8 mouse cellular contexts compared by ENCODE assay signal in the genomic region with DNA sequence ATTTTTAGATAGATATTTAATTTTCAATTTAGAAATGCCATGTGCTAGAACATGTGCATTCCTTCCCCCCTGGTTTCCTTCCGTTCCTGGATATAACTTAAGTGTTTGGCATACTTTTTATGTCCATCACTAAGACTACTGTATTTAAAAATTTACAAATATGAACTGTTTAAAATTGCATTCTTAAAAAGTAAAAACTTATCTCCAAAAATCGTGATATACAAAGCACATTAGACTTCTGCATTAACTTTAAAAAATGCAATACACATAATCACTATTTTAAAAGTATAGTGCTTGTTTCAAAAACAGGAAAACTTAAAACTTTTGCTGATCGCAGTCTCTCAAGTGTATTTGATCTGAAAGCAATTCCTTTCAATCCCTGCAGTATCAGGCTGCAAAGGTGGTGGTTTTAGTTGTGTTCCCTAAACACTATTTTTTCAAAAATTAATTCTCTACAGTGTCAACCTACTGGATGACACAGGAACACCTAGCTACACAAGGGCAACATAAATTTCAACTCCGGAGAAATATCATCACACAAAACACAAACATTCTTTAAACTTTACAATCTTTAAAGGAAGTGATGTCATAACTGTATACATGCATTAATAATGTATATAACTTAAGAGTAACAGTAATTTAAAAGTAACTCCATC. TPM values are rescaled to one million over a fixed set of nuclear protein-coding genes. Genes with fewer than 3 reads are reported as not detected.
A peak's percentile ranks its signal among the peaks of the same experiment; 100 is the strongest.
DNase-seq lines count a peak whose midpoint lies in the region; ATAC-seq and TF ChIP-seq lines count a peak whose summit lies in the region.

No protein-coding gene starts in this region.

- no peaks in the 10 kb centered on the region for H3K27me3 ChIP-seq in heart, embryonic 14.5 days (ENCODE audit: control insufficient read depth, insufficient read depth, low read length)
- no peaks in the 10 kb centered on the region for H3K27me3 ChIP-seq in MEL (ENCODE audit: control insufficient read depth in 1 of 2, insufficient read depth in 2 of 2, low read length in 2 of 2)
- H3K27me3 ChIP-seq in hindbrain, embryonic 12.5 days, result no peaks in the 10 kb centered on the region
- no peaks in the 10 kb centered on the region for H3K27me3 ChIP-seq in midbrain, embryonic 13.5 days

- peaks cover 0 to 32% of the 10 kb centered on the region in 2 experiments; a peak in 3 of 4 replicates for H3K4me1 ChIP-seq in heart, embryonic 14.5 days (ENCODE audit: control insufficient read depth in 2 of 2, insufficient read depth in 2 of 2, low read length in 2 of 2)
- H3K4me1 ChIP-seq in MEL (ENCODE audit: control insufficient read depth in 1 of 2, insufficient read depth in 2 of 2, low read length in 2 of 2), result peaks cover 15 to 18% of the 10 kb centered on the region in 2 experiments
- peaks cover 24% of the 10 kb centered on the region for H3K4me1 ChIP-seq in hindbrain, embryonic 12.5 days
- H3K4me1 ChIP-seq in midbrain, embryonic 13.5 days (replicated peaks), result peaks cover 40% of the 10 kb centered on the region

- TF ChIP-seq CTCF in MEL (IDR thresholded peaks at IDR 0.05 in 2 of 3, conservative IDR thresholded peaks at IDR 0.05 in 1 of 3; ENCODE audit: control insufficient read depth in 1 of 3, insufficient read depth in 1 of 3, low read depth in 2 of 3, low read length in 3 of 3, poor library complexity in 1 of 3, severe bottlenecking in 1 of 3), result no peak

- no peak for TF ChIP-seq POLR2A in MEL (IDR thresholded peaks at IDR 0.05; ENCODE audit: control insufficient read depth in 1 of 2, insufficient read depth in 1 of 2, low read depth in 1 of 2, low read length in 2 of 2, poor library complexity in 1 of 2)

- TF ChIP-seq EP300 in MEL (IDR thresholded peaks at IDR 0.05; ENCODE audit: low read depth in 1 of 2, low read length in 2 of 2), result no peak

- peak overlapping the region; percentile 85 for H3K9ac ChIP-seq in heart, embryonic 14.5 days (ENCODE audit: low read length)
- peak overlapping the region; percentile 100 for H3K9ac ChIP-seq in MEL (ENCODE audit: control insufficient read depth, low read depth, low read length, poor library complexity, severe bottlenecking)
- H3K9ac ChIP-seq in hindbrain, embryonic 12.5 days, result peak overlapping the region; percentile 66
- peak overlapping the region; percentile 70 for H3K9ac ChIP-seq in midbrain, embryonic 13.5 days (replicated peaks)

- H3K36me3 ChIP-seq in heart, embryonic 14.5 days (ENCODE audit: control insufficient read depth, insufficient read depth, low read length), result peaks cover 36% of the 10 kb centered on the region
- peaks cover 9 to 41% of the 10 kb centered on the region in 2 experiments; a peak in 3 of 4 replicates for H3K36me3 ChIP-seq in MEL (ENCODE audit: control insufficient read depth in 1 of 2, insufficient read depth in 2 of 2, low read length in 2 of 2)
- H3K36me3 ChIP-seq in hindbrain, embryonic 12.5 days, result peaks cover 2% of the 10 kb centered on the region; the same call in 1 of the 2 replicates
- peaks cover 3% of the 10 kb centered on the region for H3K36me3 ChIP-seq in midbrain, embryonic 13.5 days

- 7% methylated on average over 4 of the region's 4 CpGs for WGBS in heart, embryonic 14.5 days
- 17% methylated on average over 4 of the region's 4 CpGs for WGBS in hindbrain, embryonic 12.5 days
- 14% methylated on average over 4 of the region's 4 CpGs for WGBS in midbrain, embryonic 13.5 days

- H3K27ac ChIP-seq in heart, embryonic 14.5 days (replicated peaks in 1 of 2; ENCODE audit: control insufficient read depth in 1 of 2, insufficient read depth in 1 of 2, low read depth in 2 of 2, low read length in 2 of 2), result peak overlapping the region; percentile 96 to 98
- peak overlapping the region; percentile 99 for H3K27ac ChIP-seq in MEL (ENCODE audit: control insufficient read depth, low read depth, low read length)
- H3K27ac ChIP-seq in hindbrain, embryonic 12.5 days, result peak overlapping the region; percentile 95
- peak overlapping the region; percentile 96 for H3K27ac ChIP-seq in midbrain, embryonic 13.5 days

- peak overlapping the region; percentile 49; a peak in 3 of 4 replicates for H3K4me3 ChIP-seq in heart, embryonic 14.5 days (ENCODE audit: control insufficient read depth in 1 of 2, insufficient read depth in 1 of 2, low read depth in 1 of 2, low read length in 2 of 2)
- peak overlapping the region; percentile 69 to 89 for H3K4me3 ChIP-seq in MEL (ENCODE audit: control insufficient read depth in 1 of 2, insufficient read depth in 1 of 2, low read depth in 2 of 2, low read length in 2 of 2)
- H3K4me3 ChIP-seq in hindbrain, embryonic 12.5 days, result peak overlapping the region; percentile 40
- peak overlapping the region; percentile 48 for H3K4me3 ChIP-seq in midbrain, embryonic 13.5 days (replicated peaks)

- peak overlapping the region; percentile 91 for H3K4me2 ChIP-seq in heart, embryonic 14.5 days (ENCODE audit: low read length)
- peak overlapping the region; percentile 65 for H3K4me2 ChIP-seq in hindbrain, embryonic 12.5 days (replicated peaks)
- peak overlapping the region; percentile 65 for H3K4me2 ChIP-seq in midbrain, embryonic 13.5 days (replicated peaks)

- no peaks in the 10 kb centered on the region for H3K9me3 ChIP-seq in heart, embryonic 14.5 days (ENCODE audit: control insufficient read depth, low read length)
- H3K9me3 ChIP-seq in MEL (replicated peaks; ENCODE audit: insufficient read depth, low read length), result no peaks in the 10 kb centered on the region
- H3K9me3 ChIP-seq in hindbrain, embryonic 12.5 days (replicated peaks), result no peaks in the 10 kb centered on the region
- H3K9me3 ChIP-seq in midbrain, embryonic 13.5 days, result no peaks in the 10 kb centered on the region

- peaks cover 50% of the 10 kb centered on the region for H3K79me2 ChIP-seq in MEL (ENCODE audit: control insufficient read depth, insufficient read depth, low read length, poor library complexity)

- intact Hi-C loops in heart, postnatal 10 days (cut with DNase I), result loop anchor here (1.0 kb wide), 2 partner anchors 19 to 80 kb away; no protein-coding TSS in a partner anchor

- ATAC-seq in heart, embryonic 14.5 days (ENCODE audit: insufficient number of reproducible peaks, insufficient read depth, low FRiP score, low read depth), result no peak
- no peak for ATAC-seq in hindbrain, embryonic 12.5 days (ENCODE audit: low FRiP score)
- ATAC-seq in midbrain, embryonic 13.5 days, result no peak

- TF ChIP-seq RAD21 in MEL (IDR thresholded peaks at IDR 0.05; ENCODE audit: low read depth, low read length), result no peak

- DNase-seq in heart, postnatal 10 days, result no peak
- DNase-seq in MEL (ENCODE audit: low read depth, low spot score), result no peak
- DNase-seq in cerebellum, postnatal 36 days, result no peak
- no peak for DNase-seq in spleen, adult 12 weeks (ENCODE audit: low spot score)
- no peak for DNase-seq in MN1 (ENCODE audit: low spot score)

TF ChIP-seq in MEL, 35 proteins besides CTCF, POLR2A, EP300 and RAD21:
- TF ChIP-seq MAFK (IDR thresholded peaks at IDR 0.05; ENCODE audit: borderline replicate concordance, low read depth, low read length), result no peak
- no peak for TF ChIP-seq MEF2A (IDR thresholded peaks at IDR 0.05; ENCODE audit: extremely low read depth, insufficient replicate concordance, low read depth, low read length, poor library complexity, severe bottlenecking)
- no peak for TF ChIP-seq TAL1 (IDR thresholded peaks at IDR 0.05; ENCODE audit: low read length)
- no peak for TF ChIP-seq E2F4 (IDR thresholded peaks at IDR 0.05; ENCODE audit: borderline replicate concordance, low read depth, low read length)
- TF ChIP-seq MAZ (IDR thresholded peaks at IDR 0.05; ENCODE audit: low read depth, low read length), result no peak
- TF ChIP-seq USF2 (IDR thresholded peaks at IDR 0.05; ENCODE audit: borderline replicate concordance in 1 of 2, insufficient read depth in 1 of 2, low read depth in 1 of 2, low read length in 2 of 2), result no peak

RNA-seq across cellular contexts. Expression of a gene that starts 3.1 kb away (rescaled TPM):
- 46.9 and 53.0 TPM in 2 replicates for polyA plus RNA-seq in heart, embryonic 14.5 days (2014; fragmentation: Nextera tagmentation; extraction: Ambion mirVana)
- 10 to 100 TPM; 62.3 to 63.3 TPM for total RNA-seq in heart, postnatal 10 days (2021)
- 9.9 and 16.9 TPM in 2 replicates for total RNA-seq in MEL (2012; rRNA removed)
- polyA plus RNA-seq in MEL (2012; ENCODE audit: insufficient read depth in 1 of 2, insufficient read length in 2 of 2, low read depth in 1 of 2, low replicate concordance in 2 of 2, missing spikeins in 1 of 2), result 100 to 1,000 TPM in 1 of 2 experiments, 10 to 100 TPM in 1; 21.4 to 275 TPM
- 63.6 and 67.9 TPM in 2 replicates for polyA plus RNA-seq in hindbrain, embryonic 12.5 days (2016; fragmentation: Nextera tagmentation; extraction: Ambion mirVana)
- 48.5 and 57.4 TPM in 2 replicates for polyA plus RNA-seq in midbrain, embryonic 13.5 days (2015; fragmentation: Nextera tagmentation; extraction: Ambion mirVana)
